Mouse (Mus musculus) bone marrow, adult 2 months (tissue): ENCODE measurements around the gene Arl4c.

Experiments
- CTCF ChIP-seq: fragments of 200-500 bp; IDR thresholded peaks from 2 replicates; pipeline ENCODE4 v1.5.1; 2011; ENCODE audit warnings: low read length, control low read depth; ENCODE audit not compliant: control insufficient read depth, insufficient read depth
- POLR2A ChIP-seq: fragments of 200-500 bp; IDR thresholded peaks from 2 replicates; pipeline ENCODE4 v1.6.1; 2011; ENCODE audit warnings: low read depth, mild to moderate bottlenecking, control low read depth, low read length, borderline replicate concordance; ENCODE audit not compliant: control insufficient read depth

- TF ChIP-seq POLR2A = no peak
- TF ChIP-seq CTCF = no peak
These were observed 10.0 kb upstream of the Arl4c start for GRCm38 (mm10) chr1:88712011-88712410.
